Mouse (Mus musculus): Measurements from ENCODE around the gene Wbp1.
A peak's percentile ranks its signal among the peaks of the same experiment; 100 is the strongest.

DNA sequence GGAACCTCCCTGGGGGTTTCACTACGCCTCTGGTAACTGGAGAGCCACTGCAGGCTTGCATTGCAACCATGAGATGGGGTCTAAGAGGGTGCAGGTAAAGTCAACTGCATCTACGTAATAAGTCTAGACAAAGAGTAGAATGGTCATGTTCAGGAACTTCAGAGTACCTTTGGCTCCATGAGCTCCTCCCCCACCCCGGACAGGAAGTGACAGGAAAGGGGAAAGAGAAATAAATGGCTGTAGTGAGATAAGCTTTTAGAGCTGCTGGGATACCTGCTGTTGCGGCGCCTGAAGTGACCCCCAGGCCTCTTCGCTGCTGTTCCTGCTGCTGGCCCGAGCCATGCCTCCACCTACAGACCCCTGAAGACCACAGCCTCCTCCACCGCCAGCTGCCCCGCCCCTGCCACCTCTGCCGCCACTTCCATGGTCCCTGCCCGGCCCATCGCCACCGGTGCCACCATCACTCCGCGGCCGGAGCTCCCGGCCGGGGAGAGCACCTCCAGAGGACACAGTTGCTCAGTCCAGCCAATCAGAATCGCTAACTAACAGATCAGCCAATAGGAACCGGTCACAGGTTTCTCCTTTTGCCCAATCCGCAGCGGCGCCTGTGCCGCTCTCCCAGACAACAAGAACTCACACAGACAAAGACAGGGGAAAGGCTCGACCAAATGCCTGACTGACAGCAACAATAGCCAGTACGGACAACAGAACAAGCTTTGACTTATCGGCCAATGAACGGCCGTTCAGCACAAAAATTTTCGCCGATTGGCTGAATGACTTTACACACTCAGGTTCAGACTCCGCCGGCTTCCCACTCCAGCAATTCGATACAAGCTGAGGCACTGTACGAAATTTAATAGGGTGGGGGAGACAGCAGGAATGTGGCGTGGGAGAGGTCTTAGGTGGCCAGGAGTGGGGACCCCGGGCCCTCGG is at the start of gene Wbp1:
- peak; percentile 92 for TF ChIP-seq POLR2A (IDR thresholded peaks at IDR 0.05; ENCODE audit: insufficient read length, low read depth)
- no peak for TF ChIP-seq E2F4 (IDR thresholded peaks at IDR 0.05; ENCODE audit: insufficient read depth)
- no peak for TF ChIP-seq USF1 (IDR thresholded peaks at IDR 0.05; ENCODE audit: low read depth)
- TF ChIP-seq MAX (IDR thresholded peaks at IDR 0.05; ENCODE audit: low read depth), result no peak
- TF ChIP-seq POLR2AphosphoS2 (IDR thresholded peaks at IDR 0.05; ENCODE audit: insufficient read length, low read depth), result peak; percentile 97
